Mouse (Mus musculus): ENCODE measurements around the gene Gm3642. TPM values are rescaled to one million over a fixed set of nuclear protein-coding genes. Genes with fewer than 3 reads are reported as not detected.
"Not testable (repeated sequence)": the region's sequence is repeated elsewhere in the genome, so short reads cannot be mapped to it uniquely, and the experiment has no call there.

Gm3642 gene
- not detected in 2 replicates for total RNA-seq (2014; rRNA removed)
- not detected in 2 replicates for polyA plus RNA-seq (2012; rRNA removed)

DNA sequence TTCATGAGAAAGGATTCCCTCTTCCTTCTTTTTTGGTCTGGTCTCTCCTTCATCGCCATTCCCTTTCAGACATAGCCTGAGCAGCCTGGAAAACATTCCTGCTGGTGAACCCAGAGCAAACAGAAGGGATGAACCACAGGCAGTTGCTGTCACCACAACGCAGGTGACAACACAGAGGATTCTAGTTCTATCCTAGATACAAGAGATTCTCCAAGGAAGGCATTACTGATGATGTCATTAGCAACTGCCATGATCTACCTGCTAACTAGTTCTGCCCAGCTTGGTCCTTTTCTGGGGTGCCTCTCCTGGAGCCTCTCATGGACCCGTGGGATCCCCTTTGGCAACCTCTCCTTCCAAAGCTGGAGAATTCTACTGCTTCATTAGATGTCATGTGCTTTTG, at the start of gene Gm3642:
TSS of gene Gm3642 (minus strand) at position 101 of the 400 bp plus-strand sequence.
- not testable (repeated sequence) for H3K4me1 ChIP-seq (ENCODE audit: control insufficient read depth, insufficient read depth, low read length); H3K4me3 ChIP-seq (ENCODE audit: insufficient read depth, low read depth, low read length); H3K27me3 ChIP-seq (ENCODE audit: control insufficient read depth, insufficient read depth, low read length); H3K79me2 ChIP-seq (ENCODE audit: control insufficient read depth, insufficient read depth, low read length); DNase-seq (ENCODE audit: extremely low read depth, low read depth, low spot score); H3K36me3 ChIP-seq (ENCODE audit: control insufficient read depth, insufficient read depth, low read length); H3K27ac ChIP-seq (replicated peaks; ENCODE audit: insufficient read depth, low read depth, low read length); H3K9ac ChIP-seq (ENCODE audit: low read depth, low read length)
- WGBS, result no CpG with 5 or more reads among the region's 3 CpGs

GRCm38 (mm10) chr14:6889521-6890012, 49.5 kb upstream of the Gm3642 start, which contains the start of gene Gm3667:
Gm3667 (minus strand) TSS chr14:6889962.
- H3K9ac ChIP-seq (ENCODE audit: low read depth, low read length); H3K27me3 ChIP-seq (ENCODE audit: control insufficient read depth, insufficient read depth, low read length); H3K79me2 ChIP-seq (ENCODE audit: control insufficient read depth, insufficient read depth, low read length); H3K4me3 ChIP-seq (ENCODE audit: insufficient read depth, low read depth, low read length); DNase-seq (ENCODE audit: extremely low read depth, low read depth, low spot score); H3K27ac ChIP-seq (replicated peaks; ENCODE audit: insufficient read depth, low read depth, low read length); H3K4me1 ChIP-seq (ENCODE audit: control insufficient read depth, insufficient read depth, low read length); H3K36me3 ChIP-seq (ENCODE audit: control insufficient read depth, insufficient read depth, low read length): not testable (repeated sequence)
- WGBS, result 1% methylated on average over 33 of the region's 43 CpGs

DNA sequence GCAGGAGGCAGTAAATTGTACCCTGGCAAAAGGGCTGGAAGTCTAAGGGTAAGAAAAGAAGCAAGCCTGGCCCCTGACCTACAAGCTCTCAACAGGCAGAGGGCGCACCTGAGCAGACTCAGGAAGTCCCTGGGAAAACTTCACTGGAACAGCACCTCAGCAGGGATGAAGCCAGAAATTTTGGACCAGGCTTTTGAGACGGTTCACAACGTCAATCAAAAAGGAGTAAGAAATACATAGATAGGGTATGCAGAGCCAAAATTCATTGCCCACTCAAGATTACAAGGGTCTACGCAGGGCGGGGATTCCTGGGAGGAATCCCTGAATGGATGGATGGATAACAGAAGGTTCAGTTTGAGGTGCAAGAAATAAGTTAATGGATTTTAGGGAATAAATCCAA, 48.7 kb upstream of the Gm3642 start:
- not testable (repeated sequence) for DNase-seq (ENCODE audit: extremely low read depth, low read depth, low spot score); H3K27ac ChIP-seq (replicated peaks; ENCODE audit: insufficient read depth, low read depth, low read length); H3K4me1 ChIP-seq (ENCODE audit: control insufficient read depth, insufficient read depth, low read length); H3K27me3 ChIP-seq (ENCODE audit: control insufficient read depth, insufficient read depth, low read length); H3K9ac ChIP-seq (ENCODE audit: low read depth, low read length); H3K36me3 ChIP-seq (ENCODE audit: control insufficient read depth, insufficient read depth, low read length); H3K4me3 ChIP-seq (ENCODE audit: insufficient read depth, low read depth, low read length); H3K79me2 ChIP-seq (ENCODE audit: control insufficient read depth, insufficient read depth, low read length)
- 16% methylated on average over 5 of the region's 5 CpGs for WGBS

DNA sequence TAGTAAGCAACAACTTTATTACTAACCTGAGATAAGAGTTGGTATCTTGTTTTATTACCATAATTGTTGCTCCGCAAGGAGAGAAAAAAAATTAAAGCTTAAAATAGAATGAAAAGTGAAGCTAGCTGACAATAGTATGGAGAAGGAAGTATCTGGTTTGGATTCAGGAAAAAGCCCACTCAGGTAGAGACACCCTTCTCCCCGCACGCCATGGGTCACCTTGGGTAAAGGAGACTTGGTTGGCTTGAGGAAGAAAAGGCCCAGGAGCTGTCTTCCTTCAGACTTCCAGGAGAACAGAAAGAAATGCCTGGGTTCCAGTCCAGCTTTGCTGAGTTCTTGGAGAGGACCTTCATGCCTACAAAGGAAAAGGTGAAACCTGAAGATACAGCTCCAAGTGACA, 16.8 kb downstream of the Gm3642 start:
- 79% methylated on average over 3 of the region's 3 CpGs for WGBS
- H3K36me3 ChIP-seq (ENCODE audit: control insufficient read depth, insufficient read depth, low read length); H3K4me1 ChIP-seq (ENCODE audit: control insufficient read depth, insufficient read depth, low read length); H3K27ac ChIP-seq (replicated peaks; ENCODE audit: insufficient read depth, low read depth, low read length); H3K4me3 ChIP-seq (ENCODE audit: insufficient read depth, low read depth, low read length); H3K27me3 ChIP-seq (ENCODE audit: control insufficient read depth, insufficient read depth, low read length); DNase-seq (ENCODE audit: extremely low read depth, low read depth, low spot score); H3K9ac ChIP-seq (ENCODE audit: low read depth, low read length); H3K79me2 ChIP-seq (ENCODE audit: control insufficient read depth, insufficient read depth, low read length): not testable (repeated sequence)

Other genes with a start within 250 kb of the Gm3642 start
- gene Gm3629, start 249.7 kb downstream of the Gm3642 start, total RNA-seq (2014; rRNA removed), result not detected in 2 replicates
- gene Gm3629, start 249.7 kb downstream of the Gm3642 start, polyA plus RNA-seq (2012; rRNA removed), result not detected in 2 replicates
- not detected in 2 replicates for gene Gm3460, start 217.9 kb downstream of the Gm3642 start, total RNA-seq (2014; rRNA removed)
- gene Gm3460, start 217.9 kb downstream of the Gm3642 start, polyA plus RNA-seq (2012; rRNA removed), result not detected in 2 replicates
- not detected in 2 replicates for gene Gm10251, start 156.1 kb downstream of the Gm3642 start, total RNA-seq (2014; rRNA removed)
- not detected in 2 replicates for gene Gm10251, start 156.1 kb downstream of the Gm3642 start, polyA plus RNA-seq (2012; rRNA removed)
- gene Gm8050, start 120.1 kb downstream of the Gm3642 start, total RNA-seq (2014; rRNA removed), result not detected in 2 replicates
- not detected in 2 replicates for gene Gm8050, start 120.1 kb downstream of the Gm3642 start, polyA plus RNA-seq (2012; rRNA removed)
- gene Gm3636, start 98.0 kb downstream of the Gm3642 start, total RNA-seq (2014; rRNA removed), result not detected in 2 replicates
- gene Gm3636, start 98.0 kb downstream of the Gm3642 start, polyA plus RNA-seq (2012; rRNA removed), result not detected in 2 replicates
- gene Gm8362, start 65.9 kb downstream of the Gm3642 start, total RNA-seq (2014; rRNA removed), result not detected in 2 replicates
- not detected in 2 replicates for gene Gm8362, start 65.9 kb downstream of the Gm3642 start, polyA plus RNA-seq (2012; rRNA removed)
- gene Gm3667, start 49.7 kb upstream of the Gm3642 start, total RNA-seq (2014; rRNA removed), result not detected in 2 replicates
- not detected in 2 replicates for gene Gm3667, start 49.7 kb upstream of the Gm3642 start, polyA plus RNA-seq (2012; rRNA removed)
- gene Gm6356, start 133.5 kb upstream of the Gm3642 start, total RNA-seq (2014; rRNA removed), result not detected in 2 replicates
- not detected in 2 replicates for gene Gm6356, start 133.5 kb upstream of the Gm3642 start, polyA plus RNA-seq (2012; rRNA removed)
- not detected in 2 replicates for gene Gm10406, start 187.1 kb upstream of the Gm3642 start, total RNA-seq (2014; rRNA removed)
- not detected in 2 replicates for gene Gm10406, start 187.1 kb upstream of the Gm3642 start, polyA plus RNA-seq (2012; rRNA removed)
- gene Gm3685, start 204.7 kb upstream of the Gm3642 start, total RNA-seq (2014; rRNA removed), result not detected in 2 replicates
- not detected in 2 replicates for gene Gm3685, start 204.7 kb upstream of the Gm3642 start, polyA plus RNA-seq (2012; rRNA removed)